Mouse (Mus musculus): ENCODE results near the gene Wscd2. TPM values are rescaled to one million over a fixed set of nuclear protein-coding genes. Genes with fewer than 3 reads are reported as not detected.

Gene Wscd2
- total and polyA plus RNA-seq, 3 experiments, result 0.38 to 0.51 (median 0.39) TPM

DNA sequence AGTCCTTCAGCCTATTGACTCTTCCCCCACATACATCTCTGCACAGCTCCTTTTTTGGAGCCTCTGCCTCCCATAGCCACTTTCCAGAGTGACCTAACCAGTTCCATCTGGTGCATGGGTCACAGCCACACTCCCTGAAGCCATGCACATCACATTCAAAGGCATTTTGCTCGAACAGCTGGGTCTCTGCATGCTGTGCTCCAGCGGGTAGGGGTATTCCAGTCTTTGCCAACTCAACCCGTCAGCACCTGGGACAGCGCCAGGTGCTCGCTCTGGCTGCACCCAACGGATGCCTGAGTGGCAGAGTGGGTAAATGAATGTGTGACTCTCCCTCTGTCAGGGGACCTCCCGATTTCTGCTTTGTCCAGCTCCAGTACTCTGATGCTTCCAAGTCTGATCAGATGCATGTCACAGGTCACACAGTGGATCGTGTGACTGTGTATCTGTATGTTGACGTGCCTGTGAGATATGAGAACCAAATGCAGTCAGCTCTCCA is 63.3 kb downstream of the Wscd2 start:
- no peak overlapping the region for H3K4me2 ChIP-seq (ENCODE audit: insufficient read depth, low read depth, poor library complexity, severe bottlenecking)
- TF ChIP-seq KAT2A (IDR thresholded peaks at IDR 0.05; ENCODE audit: insufficient replicate concordance, low read length) (no peak), USF2 (conservative IDR thresholded peaks at IDR 0.05; ENCODE audit: low read depth, low read length) (no peak), MYC (IDR thresholded peaks at IDR 0.05; ENCODE audit: low read depth, low read length) (no peak), TBP (conservative IDR thresholded peaks at IDR 0.05; ENCODE audit: low read depth, low read length) (no peak), ETS1 (conservative IDR thresholded peaks at IDR 0.05; ENCODE audit: low read depth, low read length) (no peak)
- H3K36me3 ChIP-seq (replicated peaks in 1 of 2; ENCODE audit: control insufficient read depth in 1 of 2, insufficient read depth in 1 of 2, low read length in 1 of 2), result no peaks in the 10 kb centered on the region
- no peaks in the 10 kb centered on the region for H3K79me2 ChIP-seq (replicated peaks; ENCODE audit: control insufficient read depth, extremely low read depth, insufficient read depth, poor library complexity, severe bottlenecking)
- no peak overlapping the region for H3K9ac ChIP-seq (ENCODE audit: insufficient read depth, low read depth)
- no peaks in the 10 kb centered on the region for H3K9me3 ChIP-seq (replicated peaks; ENCODE audit: low read length)
- dilution Hi-C loops (cut with MboI; ENCODE audit: extremely low pct_ligation_motif_present, extremely low pct_unique_long_range_greater_than_20kb, low sequenced_read_pairs), result no loop called here
- H3K4me1 ChIP-seq (ENCODE audit: control insufficient read depth in 1 of 2, insufficient read depth in 2 of 2), result no peaks in the 10 kb centered on the region
- no peak overlapping the region for H3K4me3 ChIP-seq (replicated peaks in 1 of 3; ENCODE audit: low read depth in 2 of 3, low read length in 2 of 3, poor library complexity in 1 of 3)
- H3K27ac ChIP-seq (ENCODE audit: insufficient read depth, low read depth), result no peak overlapping the region
- peaks cover 81% of the 10 kb centered on the region for H3K27me3 ChIP-seq (replicated peaks)
- no peak for DNase-seq (ENCODE audit: extremely low read depth)
- in situ Hi-C loops (cut with MboI; ENCODE audit: low pct_ligation_motif_present, low pct_unique_long_range_greater_than_20kb, low sequenced_read_pairs), result no loop called here

DNA sequence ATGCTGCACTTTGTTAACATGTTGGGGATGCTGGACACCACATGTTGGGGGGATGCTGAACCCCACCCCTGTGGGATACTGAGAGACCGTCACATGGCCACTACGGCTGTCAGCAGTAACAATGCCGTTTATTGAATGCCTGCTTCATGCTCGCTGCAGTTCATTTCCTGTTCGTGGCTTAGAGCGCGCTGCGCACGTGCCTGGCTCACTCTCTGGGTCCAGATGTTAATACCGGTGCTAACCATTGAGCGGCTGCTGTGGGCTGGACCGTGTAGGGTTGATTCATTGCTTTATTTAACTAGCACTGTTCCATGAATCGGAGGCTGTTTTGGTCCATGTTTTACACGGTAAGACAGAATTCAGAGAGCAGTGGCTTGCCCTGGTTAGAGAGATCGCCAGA is 64.0 kb downstream of the Wscd2 start:
- dilution Hi-C loops (cut with MboI; ENCODE audit: extremely low pct_ligation_motif_present, extremely low pct_unique_long_range_greater_than_20kb, low sequenced_read_pairs), result no loop called here
- Histone ChIP-seq H3K27me3 (replicated peaks) (peaks cover 85% of the 10 kb centered on the region), H3K36me3 (replicated peaks in 1 of 2; ENCODE audit: control insufficient read depth in 1 of 2, insufficient read depth in 1 of 2, low read length in 1 of 2) (no peaks in the 10 kb centered on the region), H3K79me2 (replicated peaks; ENCODE audit: control insufficient read depth, extremely low read depth, insufficient read depth, poor library complexity, severe bottlenecking) (no peaks in the 10 kb centered on the region), H3K9me3 (replicated peaks; ENCODE audit: low read length) (no peaks in the 10 kb centered on the region), H3K27ac (ENCODE audit: insufficient read depth, low read depth) (no peak overlapping the region), H3K4me3 (replicated peaks in 1 of 3; ENCODE audit: low read depth in 2 of 3, low read length in 2 of 3, poor library complexity in 1 of 3) (no peak overlapping the region), H3K4me1 (ENCODE audit: control insufficient read depth in 1 of 2, insufficient read depth in 2 of 2) (no peaks in the 10 kb centered on the region), H3K4me2 (ENCODE audit: insufficient read depth, low read depth, poor library complexity, severe bottlenecking) (no peak overlapping the region), H3K9ac (ENCODE audit: insufficient read depth, low read depth) (no peak overlapping the region)
- DNase-seq (ENCODE audit: extremely low read depth), result no peak
- TF ChIP-seq BHLHE40 (IDR thresholded peaks at IDR 0.05; ENCODE audit: low read depth, low read length), result 0 out of 2 replicates have a peak, but pooled peaks have one; percentile 53
- TF ChIP-seq HCFC1 (IDR thresholded peaks at IDR 0.05; ENCODE audit: low read depth, low read length), result no peak
- in situ Hi-C loops (cut with MboI; ENCODE audit: low pct_ligation_motif_present, low pct_unique_long_range_greater_than_20kb, low sequenced_read_pairs), result no loop called here

- no peaks in the 10 kb centered on the region for H3K9me3 ChIP-seq (replicated peaks; ENCODE audit: low read length)
- peaks cover 90% of the 10 kb centered on the region for H3K27me3 ChIP-seq (replicated peaks)
- H3K4me1 ChIP-seq (ENCODE audit: control insufficient read depth in 1 of 2, insufficient read depth in 2 of 2), result no peaks in the 10 kb centered on the region
- H3K4me2 ChIP-seq (ENCODE audit: insufficient read depth, low read depth, poor library complexity, severe bottlenecking), result no peak overlapping the region
- no peak for TF ChIP-seq PAX5 (IDR thresholded peaks at IDR 0.05; ENCODE audit: low read length)
- H3K79me2 ChIP-seq (replicated peaks; ENCODE audit: control insufficient read depth, extremely low read depth, insufficient read depth, poor library complexity, severe bottlenecking), result no peaks in the 10 kb centered on the region
- dilution Hi-C loops (cut with MboI; ENCODE audit: extremely low pct_ligation_motif_present, extremely low pct_unique_long_range_greater_than_20kb, low sequenced_read_pairs), result no loop called here
- in situ Hi-C loops (cut with MboI; ENCODE audit: low pct_ligation_motif_present, low pct_unique_long_range_greater_than_20kb, low sequenced_read_pairs), result no loop called here
- no peak for DNase-seq (ENCODE audit: extremely low read depth)
- no peak overlapping the region for H3K4me3 ChIP-seq (replicated peaks in 1 of 3; ENCODE audit: low read depth in 2 of 3, low read length in 2 of 3, poor library complexity in 1 of 3)
- H3K9ac ChIP-seq (ENCODE audit: insufficient read depth, low read depth), result no peak overlapping the region
- no peak overlapping the region for H3K27ac ChIP-seq (ENCODE audit: insufficient read depth, low read depth)
- H3K36me3 ChIP-seq (replicated peaks in 1 of 2; ENCODE audit: control insufficient read depth in 1 of 2, insufficient read depth in 1 of 2, low read length in 1 of 2), result no peaks in the 10 kb centered on the region
These were observed 64.4 kb downstream of the Wscd2 start for GRCm38 (mm10) chr5:113554571-113554970.

Data from CH12.LX (cell line).